Mouse (Mus musculus): ENCODE data around the gene Stk32c.

DNA sequence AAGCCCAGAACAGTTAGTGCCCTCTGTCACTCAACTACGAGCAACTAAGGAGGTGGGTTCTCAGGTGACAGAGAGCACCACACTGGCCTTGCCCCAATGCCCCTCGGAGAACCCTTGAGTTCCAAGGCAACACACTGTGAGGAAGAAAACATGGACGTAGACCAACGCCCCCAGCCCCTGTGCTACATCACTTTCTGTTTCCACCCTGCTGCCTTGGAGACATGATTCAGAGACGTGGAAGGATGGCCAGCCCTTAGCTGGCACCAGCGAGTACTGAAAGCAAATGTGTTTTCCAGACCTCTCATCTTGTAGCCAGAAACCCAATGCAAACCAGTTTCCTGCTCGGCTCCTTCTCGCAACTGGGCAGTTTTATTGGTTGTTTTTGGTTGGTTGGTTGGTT, 26.7 kb downstream of the Stk32c start:
- no peak for TF ChIP-seq CTCF (IDR thresholded peaks at IDR 0.05; ENCODE audit: low read depth)
- TF ChIP-seq EP300 (IDR thresholded peaks at IDR 0.05; ENCODE audit: low read depth), result no peak
